Mouse (Mus musculus) neural tube, embryonic 12.5 days (tissue): Measurements from ENCODE around the gene Nxn. TPM values are rescaled to one million over a fixed set of nuclear protein-coding genes. Genes with fewer than 3 reads are reported as not detected.

ENCODE experiments used
- ATAC-seq: fragments of 200-750 bp; cut with Nextera tagmentation; 2 replicates; pipeline ENCODE4 v1.8.0; 2017; ENCODE audit warnings: low read depth, mild to moderate bottlenecking, moderate TSS enrichment, moderate library complexity; ENCODE audit not compliant: low FRiP score
- H3K27ac ChIP-seq: fragments of 300-500 bp; sonication (generic); 2 replicates; pipeline ENCODE4 v1.5.1; 2016
- H3K27me3 ChIP-seq: fragments of 300-500 bp; sonication (generic); replicated peaks from 2 replicates; pipeline ENCODE4 v1.6.1; 2016; ENCODE audit warnings: mild to moderate bottlenecking
- H3K36me3 ChIP-seq: fragments of 300-500 bp; sonication (generic); 2 replicates; pipeline ENCODE4 v1.6.1; 2016; ENCODE audit warnings: mild to moderate bottlenecking
- H3K4me1 ChIP-seq: fragments of 300-500 bp; sonication (generic); 2 replicates; pipeline ENCODE4 v1.6.1; 2016
- H3K4me2 ChIP-seq: fragments of 300-500 bp; sonication (generic); replicated peaks from 2 replicates; pipeline ENCODE4 v1.6.1; 2016; ENCODE audit warnings: mild to moderate bottlenecking
- H3K4me3 ChIP-seq: fragments of 300-500 bp; sonication (generic); 2 replicates; pipeline ENCODE4 v1.5.1; 2016
- H3K9ac ChIP-seq: fragments of 300-500 bp; sonication (generic); 2 replicates; pipeline ENCODE4 v1.6.1; 2016; ENCODE audit warnings: mild to moderate bottlenecking
- H3K9me3 ChIP-seq: fragments of 300-500 bp; sonication (generic); 2 replicates; pipeline ENCODE4 v1.6.1; 2016; ENCODE audit warnings: mild to moderate bottlenecking
- WGBS: fragments of 180-500 bp; shearing (Covaris S2); methylation state at CpG from one replicate; pipeline ENCODE4 v1.1.7; 2016; 5-methylcytosine and 5-hydroxymethylcytosine counted together
- polyA plus RNA-seq: library from polyadenylated mRNA; unstranded; fragments of >200 nt; fragmentation: Nextera tagmentation; extraction: Ambion mirVana; gene quantifications from 2 replicates; pipeline ENCODE4 v1.2.1, GENCODE M21; 2016

Nxn gene
- polyA plus RNA-seq, 1 experiment from 2014 or later = 64.4 TPM

DNA sequence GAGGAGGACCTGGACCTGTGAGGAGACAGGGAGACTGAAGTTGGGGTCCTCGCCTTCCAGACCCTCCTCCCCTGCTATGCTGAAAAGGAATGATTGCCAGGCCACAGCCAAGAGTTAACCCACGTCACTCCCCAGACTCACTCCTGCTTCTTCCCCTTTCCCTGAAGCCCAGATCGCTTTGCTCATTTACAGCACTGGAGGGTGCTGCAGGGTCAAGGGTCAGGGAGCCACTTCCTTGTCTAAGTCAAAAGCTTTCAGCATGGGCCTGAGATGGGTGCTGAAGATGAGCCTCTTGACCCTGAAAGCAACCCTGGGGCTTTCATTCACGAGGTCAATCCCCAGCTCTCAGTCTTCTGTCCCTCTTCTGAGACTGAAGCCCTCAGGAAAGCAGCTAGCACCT is 20.2 kb upstream of the Nxn start:
- ATAC-seq = no peak
- Histone ChIP-seq H3K36me3 (peaks cover 90% of the 10 kb centered on the region), H3K4me1 (no peaks in the 10 kb centered on the region), H3K27me3 (no peaks in the 10 kb centered on the region), H3K4me3 (no peak overlapping the region), H3K27ac (no peak overlapping the region), H3K9me3 (no peaks in the 10 kb centered on the region), H3K4me2 (no peak overlapping the region), H3K9ac (no peak overlapping the region)
- WGBS = 69% methylated on average over 4 of the region's 4 CpGs

DNA sequence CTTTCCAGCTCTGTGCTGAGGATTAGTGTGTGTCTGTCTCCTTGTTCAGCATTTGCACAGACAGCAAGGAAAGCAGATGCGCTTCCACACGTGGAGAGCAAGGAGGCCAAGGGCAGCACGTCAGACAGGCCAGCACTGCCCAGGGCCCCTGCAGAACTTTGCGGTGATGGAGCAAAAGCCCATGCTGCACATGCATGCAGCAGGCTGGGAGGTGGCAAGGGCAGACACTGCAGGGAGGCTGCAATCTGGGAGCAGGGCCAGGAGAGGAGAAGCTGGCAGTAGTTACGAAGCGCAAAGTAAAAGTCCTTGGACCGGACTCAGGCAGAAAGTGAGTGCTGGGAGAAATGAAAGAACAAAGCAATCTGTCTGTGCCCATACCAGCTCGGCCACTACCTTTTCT is 19.5 kb upstream of the Nxn start:
- Histone ChIP-seq H3K27ac (no peak overlapping the region), H3K4me2 (no peak overlapping the region), H3K9me3 (no peaks in the 10 kb centered on the region), H3K4me1 (no peaks in the 10 kb centered on the region), H3K4me3 (no peak overlapping the region), H3K36me3 (peaks cover 95% of the 10 kb centered on the region), H3K9ac (no peak overlapping the region), H3K27me3 (no peaks in the 10 kb centered on the region)
- ATAC-seq = no peak
- 91% methylated on average over 8 of the region's 8 CpGs for WGBS

DNA sequence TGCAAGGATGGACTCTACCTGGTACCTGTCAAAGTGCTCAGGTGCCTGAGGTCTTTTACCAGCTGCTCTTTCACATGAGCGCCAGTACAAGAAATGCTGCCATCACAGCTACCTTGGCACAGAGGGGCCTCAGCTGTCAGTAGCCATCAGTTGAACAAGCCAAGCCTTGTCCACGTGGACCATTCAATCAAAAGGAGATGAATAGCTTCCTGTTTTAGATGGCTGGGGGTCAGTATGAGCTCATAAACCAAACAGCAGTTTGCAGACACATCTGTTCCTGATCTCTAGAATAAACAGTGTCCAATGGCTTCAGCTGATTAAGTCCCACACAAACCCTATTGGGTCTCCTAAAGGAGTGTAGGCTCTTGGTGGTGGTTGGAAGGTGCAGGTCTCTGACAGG is 17.0 kb upstream of the Nxn start:
- 61% methylated on average over 2 of the region's 2 CpGs for WGBS
- no peak overlapping the region for H3K9ac ChIP-seq
- peaks cover 88% of the 10 kb centered on the region for H3K36me3 ChIP-seq
- H3K4me2 ChIP-seq = no peak overlapping the region
- H3K27ac ChIP-seq = no peak overlapping the region
- ATAC-seq = no peak
- H3K9me3 ChIP-seq = no peaks in the 10 kb centered on the region
- H3K4me3 ChIP-seq = no peak overlapping the region
- no peaks in the 10 kb centered on the region for H3K27me3 ChIP-seq
- no peaks in the 10 kb centered on the region for H3K4me1 ChIP-seq

DNA sequence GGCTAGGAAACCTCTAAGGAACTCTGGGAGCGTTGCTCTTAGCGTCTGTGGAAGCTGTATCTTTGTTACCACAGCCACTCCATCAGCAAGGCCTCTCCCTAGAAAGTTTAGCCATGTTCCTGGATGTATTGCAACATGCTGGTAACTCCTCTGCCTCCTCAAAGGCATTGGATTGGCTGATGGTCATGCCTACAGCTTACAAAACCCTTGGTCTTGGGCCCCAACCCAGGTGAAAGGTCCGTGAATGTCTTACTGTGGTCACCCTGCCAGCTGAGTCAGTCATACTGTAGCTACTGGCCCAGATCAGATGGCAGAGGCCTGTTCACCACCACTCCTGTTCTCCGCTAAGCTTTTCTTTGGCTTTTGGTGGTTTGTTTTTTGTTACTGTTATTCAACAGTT is 16.1 kb upstream of the Nxn start:
- Histone ChIP-seq H3K27ac (no peak overlapping the region), H3K4me3 (no peak overlapping the region), H3K4me2 (no peak overlapping the region), H3K9me3 (no peaks in the 10 kb centered on the region), H3K27me3 (no peaks in the 10 kb centered on the region), H3K36me3 (peaks cover 81% of the 10 kb centered on the region), H3K4me1 (no peaks in the 10 kb centered on the region), H3K9ac (no peak overlapping the region)
- ATAC-seq = no peak
- WGBS = 93% methylated on average over 4 of the region's 4 CpGs

DNA sequence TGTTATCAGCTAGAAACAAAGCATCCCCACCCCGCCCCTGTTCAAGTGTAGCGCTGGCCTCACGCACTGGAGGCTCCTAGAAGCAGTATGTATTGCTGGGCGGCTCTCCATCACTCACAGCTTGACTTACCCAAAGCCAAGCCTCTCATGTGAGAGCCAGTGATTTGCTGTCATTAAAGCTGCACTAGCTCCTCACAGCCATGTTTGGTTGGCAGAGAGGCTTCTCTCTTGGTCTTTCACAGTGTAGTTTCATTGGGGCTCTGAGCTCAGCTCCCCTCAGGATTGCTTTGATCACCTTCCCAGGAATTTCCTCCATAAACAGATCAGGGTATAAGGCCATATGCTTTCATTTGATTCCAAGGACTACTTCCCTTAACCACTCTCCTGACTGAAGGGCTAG is 14.3 kb upstream of the Nxn start:
- H3K36me3 ChIP-seq = peaks cover 68% of the 10 kb centered on the region

DNA sequence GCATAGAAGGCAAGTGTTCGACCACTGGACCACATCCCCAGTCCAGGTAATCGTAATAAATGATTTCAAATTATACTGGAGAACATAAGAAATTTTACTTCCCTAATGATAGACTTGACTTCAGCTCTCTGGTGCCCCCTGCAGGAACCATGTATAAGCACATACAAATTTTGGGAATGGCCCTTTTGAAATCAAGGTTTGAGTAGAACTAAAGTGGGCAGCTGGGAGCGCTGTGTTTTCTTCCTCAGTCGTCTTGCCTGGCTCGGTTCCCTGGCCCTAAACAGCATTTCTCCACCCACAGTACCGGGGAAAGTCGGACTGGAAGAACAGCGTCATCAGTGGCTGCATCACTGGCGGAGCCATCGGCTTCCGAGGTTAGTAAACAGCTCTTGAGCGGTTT is 11.9 kb upstream of the Nxn start:
- 77% methylated on average over 12 of the region's 12 CpGs for WGBS

More for the DNA sequence above, 14.3 kb upstream of the Nxn start:
- no peaks in the 10 kb centered on the region for H3K9me3 ChIP-seq
- no peak overlapping the region for H3K4me3 ChIP-seq
- H3K27me3 ChIP-seq = no peaks in the 10 kb centered on the region
- H3K9ac ChIP-seq = no peak overlapping the region
- no peak overlapping the region for H3K27ac ChIP-seq
- WGBS = 84% methylated on average over 4 of the region's 4 CpGs
- no peak overlapping the region for H3K4me2 ChIP-seq
- no peaks in the 10 kb centered on the region; the same call in 1 of the 2 replicates for H3K4me1 ChIP-seq
- no peak for ATAC-seq

DNA sequence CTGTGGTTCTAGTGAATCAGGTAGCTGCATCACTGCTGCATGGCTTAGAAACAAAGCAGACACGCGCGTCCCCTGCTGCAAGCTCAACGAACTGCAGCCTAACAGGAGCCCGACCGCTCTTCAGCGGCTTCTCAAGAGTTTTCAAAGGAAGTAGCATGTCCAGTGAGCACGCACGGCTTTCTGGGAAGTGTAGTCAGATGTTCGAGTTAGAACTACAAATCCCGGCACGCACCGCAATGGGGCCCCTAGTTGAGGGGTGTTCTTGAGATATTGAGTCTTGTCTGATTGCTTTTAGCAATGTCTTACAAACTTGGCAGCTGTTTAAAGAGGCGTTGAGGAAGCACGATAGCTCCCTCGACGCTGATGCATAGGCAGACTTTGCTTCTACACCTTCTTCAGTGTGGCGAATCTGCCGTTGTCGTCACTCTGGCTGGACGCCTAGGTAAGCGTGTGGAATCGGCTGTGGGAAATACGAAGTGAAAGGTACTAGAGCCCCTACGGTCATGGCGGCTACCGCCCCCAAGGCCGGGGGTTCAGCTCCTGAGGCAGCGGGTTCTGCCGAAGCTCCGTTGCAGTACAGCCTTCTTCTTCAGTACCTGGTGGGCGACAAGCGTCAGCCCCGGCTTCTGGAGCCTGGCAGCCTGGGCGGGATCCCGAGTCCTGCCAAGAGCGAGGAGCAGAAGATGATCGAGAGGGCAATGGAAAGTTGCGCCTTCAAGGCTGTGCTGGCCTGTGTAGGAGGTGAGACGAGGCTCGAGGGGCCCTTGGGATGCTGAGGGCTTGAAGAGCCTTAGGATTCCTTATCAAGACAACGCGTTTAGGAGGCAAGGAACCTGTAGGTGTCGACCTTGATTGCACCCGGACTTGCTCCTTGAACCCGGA is 8.0 kb upstream of the Nxn start, which contains the start of gene Timm22:
Gene Timm22 (plus strand): TSS at position 251 of the 882 bp plus-strand sequence.
- peak within 1 kb of the TSS; percentile 81 for H3K4me3 ChIP-seq
- peak within 1 kb of the TSS; percentile 81 for H3K9ac ChIP-seq
- H3K27me3 ChIP-seq = no peaks in the 10 kb centered on the region
- H3K4me1 ChIP-seq = peaks cover 9% of the 10 kb centered on the region
- peaks cover 10% of the 10 kb centered on the region for H3K36me3 ChIP-seq
- H3K27ac ChIP-seq = no peak within 1 kb of the TSS
- under 1% methylated on average over 46 of the region's 46 CpGs for WGBS
- peak within 1 kb of the TSS; percentile 85 for H3K4me2 ChIP-seq
- no peaks in the 10 kb centered on the region for H3K9me3 ChIP-seq
- peak; percentile 95 for ATAC-seq

More for the DNA sequence above, 11.9 kb upstream of the Nxn start:
- Histone ChIP-seq H3K27ac (no peak overlapping the region), H3K9ac (no peak overlapping the region), H3K9me3 (no peaks in the 10 kb centered on the region), H3K4me1 (peaks cover 9% of the 10 kb centered on the region), H3K4me2 (no peak overlapping the region), H3K27me3 (no peaks in the 10 kb centered on the region), H3K4me3 (no peak overlapping the region), H3K36me3 (peaks cover 46% of the 10 kb centered on the region)
- no peak for ATAC-seq

DNA sequence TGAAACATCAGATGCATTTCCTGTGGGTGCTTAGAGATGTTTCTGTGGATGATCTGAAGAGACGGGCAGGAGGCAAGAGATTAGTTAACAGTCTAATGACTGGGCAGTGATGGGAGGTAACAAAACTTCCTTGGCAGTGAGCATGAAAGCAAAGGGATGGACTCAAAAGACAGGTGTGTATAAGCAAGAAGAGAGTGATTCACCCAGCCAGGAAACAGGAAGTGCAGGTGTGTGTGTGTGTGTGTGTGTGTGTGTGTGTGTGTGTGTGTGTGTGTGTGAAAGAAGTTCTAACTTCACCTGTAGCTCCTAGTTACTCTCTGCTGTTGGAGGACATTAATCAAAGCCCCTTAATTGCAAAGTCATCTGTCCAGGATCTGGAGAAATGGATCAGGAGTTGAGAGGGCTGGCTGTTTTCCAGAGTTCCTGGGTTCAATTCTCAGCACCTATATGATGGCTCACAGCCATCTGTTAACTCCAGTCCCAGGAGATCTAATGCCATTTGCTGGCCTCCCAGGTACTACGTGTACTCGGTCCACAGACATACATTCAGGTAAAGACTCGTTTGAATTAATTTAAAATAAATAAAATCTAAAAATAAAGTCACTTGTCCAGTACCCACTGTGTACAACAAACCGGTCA is 6.8 kb upstream of the Nxn start:
- Histone ChIP-seq H3K4me2 (no peak overlapping the region), H3K9me3 (no peaks in the 10 kb centered on the region), H3K27me3 (no peaks in the 10 kb centered on the region), H3K36me3 (peaks cover 4% of the 10 kb centered on the region; the same call in 1 of the 2 replicates), H3K27ac (no peak overlapping the region), H3K9ac (no peak overlapping the region), H3K4me3 (no peak overlapping the region), H3K4me1 (peaks cover 9% of the 10 kb centered on the region)
- WGBS = 85% methylated on average over 5 of the region's 5 CpGs
- no peak for ATAC-seq

DNA sequence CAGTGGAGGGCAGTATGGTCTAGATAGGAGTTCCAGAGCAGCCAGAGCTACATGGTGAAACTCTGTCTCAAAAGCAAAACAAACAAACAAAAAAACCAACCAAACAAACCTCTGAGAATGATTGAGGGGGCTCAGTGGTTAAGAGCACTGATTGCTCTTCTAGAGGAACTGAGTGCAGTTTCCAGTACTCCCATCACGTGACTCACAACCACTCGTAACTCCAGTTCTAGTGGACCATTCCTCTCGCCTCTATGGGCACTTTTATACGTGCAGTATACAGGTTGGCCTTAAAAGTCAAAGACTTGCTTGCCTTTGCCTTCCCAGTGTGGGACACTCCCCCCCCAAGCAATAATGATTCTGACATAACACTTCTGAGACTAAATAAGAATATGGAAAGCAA is 6.2 kb upstream of the Nxn start:
- H3K4me3 ChIP-seq = no peak overlapping the region

DNA sequence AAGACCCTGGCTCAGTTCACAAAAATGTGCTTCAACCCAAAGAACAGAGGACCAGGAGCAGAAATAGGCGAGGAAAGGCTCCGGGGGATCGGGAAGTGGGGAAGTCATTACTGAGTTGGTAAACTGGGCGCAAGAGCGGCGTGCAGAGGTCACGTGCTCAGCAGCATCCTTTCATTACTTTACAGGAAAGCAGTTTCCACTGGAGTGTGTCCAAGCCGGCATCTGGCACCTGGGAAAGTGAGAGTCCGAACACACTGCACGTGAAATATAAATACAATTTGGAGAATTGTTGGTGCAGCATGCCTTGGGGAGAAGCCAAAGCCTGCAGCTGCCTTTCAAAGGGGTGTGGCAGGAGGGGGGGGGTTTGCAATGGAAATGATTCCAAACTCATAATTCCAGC is 2.5 kb upstream of the Nxn start:
- no peaks in the 10 kb centered on the region for H3K27me3 ChIP-seq
- H3K9me3 ChIP-seq = no peaks in the 10 kb centered on the region
- H3K4me3 ChIP-seq = no peak overlapping the region
- H3K9ac ChIP-seq = no peak overlapping the region
- H3K4me1 ChIP-seq = peaks cover 11% of the 10 kb centered on the region
- no peak overlapping the region for H3K4me2 ChIP-seq
- no peak overlapping the region for H3K27ac ChIP-seq
- no peak for ATAC-seq
- 78% methylated on average over 10 of the region's 10 CpGs for WGBS
- H3K36me3 ChIP-seq = no peaks in the 10 kb centered on the region

More for the DNA sequence above, 6.2 kb upstream of the Nxn start:
- Histone ChIP-seq H3K27ac (no peak overlapping the region), H3K36me3 (peaks cover 4% of the 10 kb centered on the region; the same call in 1 of the 2 replicates), H3K4me1 (peaks cover 9% of the 10 kb centered on the region), H3K4me2 (no peak overlapping the region), H3K9me3 (no peaks in the 10 kb centered on the region), H3K9ac (no peak overlapping the region), H3K27me3 (no peaks in the 10 kb centered on the region)
- ATAC-seq = no peak
- WGBS = 63% methylated on average over 4 of the region's 4 CpGs

DNA sequence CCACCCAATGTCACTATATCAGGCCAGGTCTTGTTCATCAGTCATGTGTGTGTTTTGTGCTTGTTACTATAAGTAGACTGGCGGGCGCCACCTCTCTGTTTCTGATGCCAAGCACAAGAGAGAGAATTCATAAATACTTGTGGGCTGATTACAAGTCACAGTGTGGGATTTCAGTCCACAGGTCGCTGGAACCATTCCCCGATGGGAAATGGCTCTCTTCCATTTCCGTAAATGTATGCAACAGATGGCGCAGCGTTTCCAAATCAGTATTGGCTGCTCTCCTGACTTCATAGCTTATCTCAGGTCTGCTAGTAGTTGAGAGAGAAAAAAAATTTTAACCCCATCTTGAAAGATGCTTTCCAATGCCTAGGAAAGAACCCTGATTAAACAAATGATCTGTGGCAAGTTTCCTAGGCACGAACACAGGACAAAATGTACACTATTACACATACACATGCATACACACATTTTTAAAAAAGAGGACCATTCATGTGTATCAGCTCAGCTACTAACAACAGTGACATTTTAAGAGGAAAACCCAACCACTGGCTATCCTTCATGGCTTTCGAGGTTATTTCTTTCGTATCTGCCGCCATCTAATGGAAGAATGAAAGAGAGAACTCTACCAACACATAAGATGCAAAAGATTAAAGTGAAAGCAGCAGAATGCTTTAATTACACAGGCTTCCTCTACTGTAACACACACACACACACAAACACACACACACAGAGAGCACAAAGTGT is 819 bp upstream of the Nxn start:
- WGBS = 14% methylated on average over 11 of the region's 11 CpGs
- H3K9me3 ChIP-seq = no peaks in the 10 kb centered on the region
- H3K4me3 ChIP-seq = peak overlapping the region; percentile 86
- peak overlapping the region; percentile 90; the same call in 1 of the 2 replicates for H3K9ac ChIP-seq
- H3K27me3 ChIP-seq = no peaks in the 10 kb centered on the region
- peak overlapping the region; percentile 85; the same call in 1 of the 2 replicates for H3K27ac ChIP-seq
- peaks cover 22% of the 10 kb centered on the region for H3K4me1 ChIP-seq
- ATAC-seq = no peak
- H3K36me3 ChIP-seq = no peaks in the 10 kb centered on the region
- H3K4me2 ChIP-seq = peak overlapping the region; percentile 88

DNA sequence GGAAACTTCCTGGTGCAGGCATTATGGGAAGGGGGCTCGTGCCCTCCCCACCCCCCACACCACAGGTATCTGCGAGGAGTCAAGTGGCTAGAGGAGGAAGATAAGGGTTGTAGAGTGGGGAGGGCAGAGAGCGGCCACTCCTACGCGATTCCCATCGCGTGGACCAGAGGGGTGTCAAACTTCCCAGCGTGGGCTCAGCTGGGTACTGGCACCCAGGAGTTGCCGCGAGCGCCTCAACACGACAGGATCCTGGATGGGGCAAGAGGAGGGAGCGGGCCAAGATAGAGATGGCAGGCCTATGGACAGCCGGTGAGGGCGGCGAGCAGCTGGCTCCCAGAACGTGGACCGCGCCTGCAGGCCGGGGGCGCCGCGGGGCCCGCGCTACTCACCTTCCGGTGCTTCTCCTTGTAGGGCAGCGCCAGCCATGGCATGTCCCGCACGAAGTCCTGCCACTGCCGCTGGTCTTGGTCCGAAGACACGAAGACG is 585 bp downstream of the Nxn start:
- H3K9me3 ChIP-seq = no peaks in the 10 kb centered on the region
- peak overlapping the region; percentile 85 for H3K27ac ChIP-seq
- peak; percentile 63 for ATAC-seq
- H3K4me3 ChIP-seq = peak overlapping the region; percentile 86
- peaks cover 25% of the 10 kb centered on the region for H3K4me1 ChIP-seq
- H3K36me3 ChIP-seq = no peaks in the 10 kb centered on the region
- under 1% methylated on average over 33 of the region's 33 CpGs for WGBS
- H3K9ac ChIP-seq = peak overlapping the region; percentile 90
- H3K4me2 ChIP-seq = peak overlapping the region; percentile 88
- no peaks in the 10 kb centered on the region for H3K27me3 ChIP-seq
